Mouse (Mus musculus) liver, postnatal 0 days (tissue): Measurements from ENCODE around the gene Gm813. TPM values are rescaled to one million over a fixed set of nuclear protein-coding genes. Genes with fewer than 3 reads are reported as not detected.

Source experiments
- ATAC-seq: fragments of 200-750 bp; cut with Nextera tagmentation; 2 replicates; pipeline ENCODE4 v1.8.0; 2017; ENCODE audit warnings: mild to moderate bottlenecking, moderate library complexity
- DNase-seq: peaks from one replicate; pipeline ENCODE4 v3.0.0-alpha.2; 2016
- H3K27ac ChIP-seq: fragments of 300-500 bp; sonication (generic); 2 replicates; pipeline ENCODE4 v1.5.1; 2014; ENCODE audit warnings: antibody characterized with exemption, moderate library complexity, mild to moderate bottlenecking, low read depth
- H3K27me3 ChIP-seq: fragments of 300-500 bp; sonication (generic); 2 replicates; pipeline ENCODE4 v1.6.1; 2014; ENCODE audit warnings: low read length, control low read depth, mixed read lengths; ENCODE audit not compliant: insufficient read depth
- H3K36me3 ChIP-seq: fragments of 300-500 bp; sonication (generic); replicated peaks from 2 replicates; pipeline ENCODE4 v1.6.1; 2014; ENCODE audit warnings: mild to moderate bottlenecking, control low read depth, low read length, moderate library complexity, mixed read lengths; ENCODE audit not compliant: insufficient read depth
- H3K4me1 ChIP-seq: fragments of 300-500 bp; sonication (generic); 2 replicates; pipeline ENCODE4 v1.6.1; 2014; ENCODE audit warnings: antibody characterized with exemption, mild to moderate bottlenecking, control low read depth; ENCODE audit not compliant: insufficient read depth
- H3K4me2 ChIP-seq: fragments of 300-500 bp; sonication (generic); 2 replicates; pipeline ENCODE4 v1.6.1; 2014; ENCODE audit warnings: low read depth, mild to moderate bottlenecking, low read length, moderate library complexity, mixed read lengths
- H3K4me3 ChIP-seq: fragments of 300-500 bp; sonication (generic); 2 replicates; pipeline ENCODE4 v1.5.1; 2014; ENCODE audit warnings: low read depth, low read length
- H3K9ac ChIP-seq: fragments of 300-500 bp; sonication (generic); replicated peaks from 2 replicates; pipeline ENCODE4 v1.6.1; 2014; ENCODE audit warnings: mild to moderate bottlenecking, moderate library complexity
- H3K9me3 ChIP-seq: fragments of 300-500 bp; sonication (generic); 2 replicates; pipeline ENCODE4 v1.6.1; 2016; ENCODE audit warnings: mild to moderate bottlenecking, control low read depth, low read length, mixed read lengths
- CTCF ChIP-seq: sonication (generic); IDR thresholded peaks from 2 replicates; pipeline ENCODE4 v1.5.1; 2016; ENCODE audit warnings: antibody characterized with exemption, low read depth
- EP300 ChIP-seq: IDR thresholded peaks from 2 replicates; pipeline ENCODE4 v1.6.1; 2016; ENCODE audit warnings: antibody characterized with exemption, low read depth, mild to moderate bottlenecking
- WGBS: fragments of 180-500 bp; shearing (Covaris S2); extraction: QIAGEN DNeasy Blood & Tissue Kit; methylation state at CpG from one replicate; pipeline ENCODE4 v1.1.7; 2014; ENCODE audit not compliant: insufficient replicate concordance; 5-methylcytosine and 5-hydroxymethylcytosine counted together
- polyA plus RNA-seq: library from polyadenylated mRNA; unstranded; fragments of >200 nt; fragmentation: Nextera tagmentation; extraction: Ambion mirVana; gene quantifications from 2 replicates; pipeline ENCODE4 v1.2.1, GENCODE M21; 2015

Gm813 gene
- polyA plus RNA-seq, 1 experiment from 2014 or later, result not detected

- Histone ChIP-seq H3K9me3 (no peaks in the 10 kb centered on the region), H3K4me3 (no peak overlapping the region), H3K4me1 (peaks cover 6% of the 10 kb centered on the region; the same call in 1 of the 2 replicates), H3K27ac (no peak overlapping the region), H3K36me3 (no peaks in the 10 kb centered on the region), H3K9ac (no peak overlapping the region), H3K27me3 (no peaks in the 10 kb centered on the region), H3K4me2 (no peak overlapping the region)
- WGBS, result 77% methylated on average over 4 of the region's 4 CpGs
- ATAC-seq, result no peak
- TF ChIP-seq EP300 (no peak), CTCF (no peak)
- DNase-seq, result no peak
Observed at GRCm38 (mm10) chr16:58623114-58623513, 6.3 kb upstream of the Gm813 start.

GRCm38 (mm10) chr16:58622377-58622776 lies 5.6 kb upstream of the Gm813 start:
- Histone ChIP-seq H3K4me1 (peaks cover 3% of the 10 kb centered on the region; the same call in 1 of the 2 replicates), H3K27ac (no peak overlapping the region), H3K27me3 (no peaks in the 10 kb centered on the region), H3K4me3 (no peak overlapping the region), H3K9ac (no peak overlapping the region), H3K4me2 (no peak overlapping the region), H3K36me3 (no peaks in the 10 kb centered on the region), H3K9me3 (no peaks in the 10 kb centered on the region)
- no peak for ATAC-seq
- TF ChIP-seq CTCF (no peak), EP300 (no peak)
- WGBS, result 77% methylated on average over 3 of the region's 3 CpGs
- no peak for DNase-seq

DNA sequence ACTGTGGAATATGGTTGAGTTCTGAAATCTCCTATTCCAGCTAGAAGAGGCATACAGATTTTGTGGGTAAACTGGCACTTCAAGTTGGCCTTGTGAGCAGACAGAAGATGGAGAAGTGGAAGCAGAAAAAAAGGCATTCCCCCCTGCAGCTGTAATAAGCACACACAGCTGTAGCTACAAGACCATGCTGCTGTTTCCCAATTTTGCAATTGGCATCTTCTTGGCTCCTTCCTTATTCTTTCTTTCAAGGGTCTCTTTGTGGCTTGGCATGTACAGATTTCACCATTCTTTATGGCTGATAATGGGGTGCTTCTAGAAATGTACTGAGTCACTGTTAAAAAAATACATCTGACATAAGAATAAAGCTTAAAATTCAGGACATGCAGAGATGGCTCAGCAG lies 568 bp upstream of the Gm813 start:
- Histone ChIP-seq H3K27ac (no peak overlapping the region), H3K9me3 (no peaks in the 10 kb centered on the region), H3K4me2 (no peak overlapping the region), H3K4me3 (no peak overlapping the region), H3K4me1 (no peaks in the 10 kb centered on the region), H3K36me3 (no peaks in the 10 kb centered on the region), H3K9ac (no peak overlapping the region), H3K27me3 (no peaks in the 10 kb centered on the region)
- DNase-seq (no peak), ATAC-seq (no peak)
- no peak for TF ChIP-seq EP300
- no peak for TF ChIP-seq CTCF

DNA sequence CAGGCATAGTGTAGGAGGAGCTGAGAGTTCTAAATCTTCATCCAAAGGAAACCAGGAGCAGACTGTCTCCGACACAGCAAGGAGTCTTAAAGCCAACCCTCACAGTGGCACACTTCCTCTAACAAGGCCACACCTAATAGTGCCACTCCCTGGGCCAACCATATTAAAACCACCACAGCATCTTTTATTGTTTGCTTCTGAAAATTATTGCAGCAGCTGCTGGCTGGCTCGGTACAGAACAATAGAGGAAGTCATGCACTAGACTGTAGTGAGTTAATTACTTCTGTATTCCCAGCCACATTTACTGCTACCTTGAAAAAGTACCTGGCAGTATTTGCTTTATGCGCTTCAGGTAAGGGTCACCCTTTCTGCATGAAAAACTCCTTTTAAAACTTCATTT lies 3.8 kb downstream of the Gm813 start:
- ATAC-seq, result no peak
- WGBS, result 64% methylated on average over 3 of the region's 3 CpGs
- Histone ChIP-seq H3K9ac (no peak overlapping the region), H3K27ac (no peak overlapping the region), H3K4me2 (no peak overlapping the region), H3K27me3 (no peaks in the 10 kb centered on the region), H3K4me1 (no peaks in the 10 kb centered on the region), H3K9me3 (no peaks in the 10 kb centered on the region), H3K4me3 (no peak overlapping the region), H3K36me3 (no peaks in the 10 kb centered on the region)
- TF ChIP-seq EP300 (no peak), CTCF (no peak)
- DNase-seq, result no peak

DNA sequence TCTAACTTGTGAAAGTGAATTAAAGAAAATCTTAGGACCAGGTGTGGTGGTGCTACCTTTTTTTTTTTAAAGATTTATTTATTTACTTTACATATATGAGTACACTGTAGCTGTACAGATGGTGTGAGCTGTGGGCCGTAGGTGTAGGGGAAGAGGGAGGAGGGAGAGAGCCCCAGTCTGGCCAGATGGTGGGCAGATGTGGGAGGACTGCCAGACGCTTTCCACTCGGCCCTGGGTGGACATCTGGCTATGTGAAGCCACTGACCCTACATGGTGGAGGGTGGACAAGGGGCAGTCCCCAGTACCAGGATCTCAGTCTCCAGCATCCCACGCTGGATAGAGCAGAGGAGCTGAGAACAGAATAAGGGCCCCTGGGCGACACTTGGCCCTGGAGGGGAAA lies 9.7 kb downstream of the Gm813 start:
- Histone ChIP-seq H3K4me1 (peaks cover 6% of the 10 kb centered on the region; the same call in 1 of the 2 replicates), H3K9me3 (no peaks in the 10 kb centered on the region), H3K4me2 (no peak overlapping the region), H3K9ac (no peak overlapping the region), H3K27me3 (no peaks in the 10 kb centered on the region), H3K36me3 (no peaks in the 10 kb centered on the region), H3K27ac (no peak overlapping the region), H3K4me3 (no peak overlapping the region)
- DNase-seq (no peak), ATAC-seq (no peak)
- 75% methylated on average over 5 of the region's 5 CpGs for WGBS
- TF ChIP-seq CTCF (no peak), EP300 (no peak)

DNA sequence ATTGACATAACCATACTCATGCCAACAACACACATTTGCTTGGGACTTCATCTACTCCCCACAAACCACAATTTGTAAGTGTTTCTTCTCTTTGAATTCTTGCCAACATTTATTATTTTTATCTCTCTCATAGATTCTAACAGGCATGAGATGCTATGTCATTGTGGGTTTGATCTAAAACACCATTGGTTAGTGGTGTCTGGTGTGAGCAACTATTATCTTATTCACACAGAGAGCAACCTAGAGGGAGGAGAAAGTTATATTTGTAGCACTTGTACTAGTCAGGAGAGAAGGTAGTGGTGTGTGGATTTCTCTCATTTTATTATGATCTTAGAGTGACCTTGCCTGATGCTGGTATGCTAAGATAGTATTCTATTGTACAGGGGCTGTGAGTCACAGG lies 12.1 kb downstream of the Gm813 start:
- H3K27me3 ChIP-seq, result no peaks in the 10 kb centered on the region
- no peak overlapping the region for H3K9ac ChIP-seq
- H3K4me1 ChIP-seq, result peaks cover 6% of the 10 kb centered on the region; the same call in 1 of the 2 replicates
- no peak overlapping the region for H3K4me2 ChIP-seq
- no peaks in the 10 kb centered on the region for H3K36me3 ChIP-seq
- no peak overlapping the region for H3K4me3 ChIP-seq
- ATAC-seq, result peak; percentile 92
- no peak for DNase-seq
- H3K9me3 ChIP-seq, result no peaks in the 10 kb centered on the region
- TF ChIP-seq EP300 (peak; percentile 94), CTCF (no peak)
- H3K27ac ChIP-seq, result peak overlapping the region; percentile 58

GRCm38 (mm10) chr16:58603831-58604230 lies 12.9 kb downstream of the Gm813 start:
- H3K27me3 ChIP-seq, result no peaks in the 10 kb centered on the region
- ATAC-seq (peak; percentile 24), DNase-seq (no peak)
- peak; percentile 53; the same call in 1 of the 2 replicates for TF ChIP-seq EP300
- TF ChIP-seq CTCF, result no peak
- H3K36me3 ChIP-seq, result no peaks in the 10 kb centered on the region
- no peak overlapping the region for H3K9ac ChIP-seq
- no peak overlapping the region for H3K4me2 ChIP-seq
- no peak overlapping the region for H3K4me3 ChIP-seq
- H3K4me1 ChIP-seq, result peaks cover 6% of the 10 kb centered on the region; the same call in 1 of the 2 replicates
- 38% methylated on average over 2 of the region's 2 CpGs for WGBS
- H3K27ac ChIP-seq, result no peak overlapping the region
- H3K9me3 ChIP-seq, result no peaks in the 10 kb centered on the region
